Mouse (Mus musculus) mammary gland, adult 2 months (tissue): ENCODE measurements around the gene Amz1. TPM values are rescaled to one million over a fixed set of nuclear protein-coding genes. Genes with fewer than 3 reads are reported as not detected.

Experiments used
- polyA plus RNA-seq: library from polyadenylated mRNA; depleted of rRNA; stranded (reverse); fragments of >200 nt; gene quantifications from 2 replicates; pipeline ENCODE4 v1.2.3, GENCODE M21; 2012; ENCODE audit warnings: low replicate concordance; rRNA removed

Gene Amz1
- polyA plus RNA-seq = 4.2 and 7.4 TPM in 2 replicates

GRCm38 (mm10) chr5:140723822-140724221 lies at the start of gene Amz1:
Gene Amz1 (plus strand): TSS chr5:140724127.

GRCm38 (mm10) chr5:140702103-140702513 lies 21.8 kb upstream of the Amz1 start, which contains the start of gene Iqce:
Gene Iqce (minus strand): TSS chr5:140702378.

GRCm38 (mm10) chr5:140704378-140705251 lies 19.3 kb upstream of the Amz1 start, which contains the start of gene Brat1:
Gene Brat1 (plus strand): TSS chr5:140705011.

Other genes starting within 250 kb of the Amz1 start
- gene Chst12, start 218.6 kb upstream of the Amz1 start, polyA plus RNA-seq = 48.9 and 67.5 TPM in 2 replicates
- not detected in 2 replicates for gene Grifin, start 159.1 kb upstream of the Amz1 start, polyA plus RNA-seq
- gene Lfng, start 116.8 kb upstream of the Amz1 start, polyA plus RNA-seq = 172 and 370 TPM in 2 replicates
- gene Ttyh3, start 75.1 kb upstream of the Amz1 start, polyA plus RNA-seq = 48.4 and 132 TPM in 2 replicates
- 18.6 and 19.3 TPM in 2 replicates for gene Iqce, start 21.7 kb upstream of the Amz1 start, polyA plus RNA-seq
- 32.6 and 50.8 TPM in 2 replicates for gene Brat1, start 19.1 kb upstream of the Amz1 start, polyA plus RNA-seq
- 87.1 and 123 TPM in 2 replicates for gene Gna12, start 106.3 kb downstream of the Amz1 start, polyA plus RNA-seq